Mouse (Mus musculus) erythroid progenitor cell, adult 5-6 weeks (primary cell): ENCODE data around the gene Cyp4f37. TPM values are rescaled to one million over a fixed set of nuclear protein-coding genes. Genes with fewer than 3 reads are reported as not detected.
"Not testable (repeated sequence)": the region's sequence is repeated elsewhere in the genome, so short reads cannot be mapped to it uniquely, and the experiment has no call there.

Source experiments
- ATAC-seq: replicated peaks from 2 replicates; pipeline ENCODE4 v1.8.0; 2016; ENCODE audit warnings: moderate number of reproducible peaks, mild to moderate bottlenecking, moderate TSS enrichment, inconsistent platforms; ENCODE audit not compliant: poor library complexity, low FRiP score, severe bottlenecking
- total RNA-seq, 2 experiments: library from RNA; stranded (forward) in 1 of 2; stranded (reverse) in 1 of 2; fragments of 150-400 nt in 1 of 2; fragments of 186-747, 209-891 nt in 1 of 2; gene quantifications; 2 replicates each; pipeline versions ENCODE4 v1.2.3 to v1.2.4; 2015 to 2017; ENCODE audit warnings: low replicate concordance in 2 of 2

Gene Cyp4f37
- total RNA-seq (2015; ENCODE audit: low replicate concordance) (not detected in 2 replicates), total RNA-seq (2017; ENCODE audit: low replicate concordance) (not detected in 2 replicates)

DNA sequence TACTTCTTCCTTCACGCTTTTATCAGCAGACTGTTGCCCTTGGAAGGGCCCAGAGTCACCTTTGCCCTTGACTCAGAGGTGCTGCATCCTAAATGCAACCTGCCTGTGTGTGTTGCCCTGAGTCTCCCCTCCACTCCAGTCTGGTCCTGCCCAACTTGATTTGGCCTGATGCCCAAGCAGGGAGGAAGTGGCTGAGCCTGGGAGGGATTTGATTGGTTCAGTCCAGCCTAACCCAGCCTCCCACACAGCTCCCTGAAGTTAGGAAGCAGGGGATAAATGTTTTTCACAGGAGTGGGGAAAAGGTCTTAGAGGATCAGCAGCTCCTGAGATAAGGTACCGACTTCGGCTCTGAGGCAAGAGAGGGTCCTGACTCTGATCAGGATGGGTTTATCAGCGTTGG is at the start of gene Cyp4f37:
Gene Cyp4f37 (plus strand): TSS at position 292 of the 400 bp plus-strand sequence.
- not testable (repeated sequence) for ATAC-seq

DNA sequence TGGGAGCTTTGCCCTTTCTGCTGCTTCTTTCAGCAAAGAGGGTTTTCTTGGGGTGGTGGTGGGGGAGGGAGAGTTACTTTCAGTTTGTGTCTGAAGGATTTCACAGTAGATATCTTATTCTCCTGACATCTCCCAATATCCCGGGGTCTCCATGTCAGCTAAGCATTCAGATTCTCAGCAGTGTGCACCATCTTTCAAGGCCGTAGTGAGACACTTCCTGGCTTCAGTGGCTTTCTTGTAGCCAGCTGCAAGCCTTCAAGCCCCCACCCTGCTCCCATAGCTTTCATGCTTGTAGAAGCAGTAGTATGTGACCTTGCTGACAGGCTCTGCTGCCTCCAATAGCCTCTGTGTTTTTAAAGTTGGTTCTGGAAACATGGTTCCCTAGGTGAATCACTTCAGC is 47.8 kb upstream of the Cyp4f37 start:
- not testable (repeated sequence) for ATAC-seq

DNA sequence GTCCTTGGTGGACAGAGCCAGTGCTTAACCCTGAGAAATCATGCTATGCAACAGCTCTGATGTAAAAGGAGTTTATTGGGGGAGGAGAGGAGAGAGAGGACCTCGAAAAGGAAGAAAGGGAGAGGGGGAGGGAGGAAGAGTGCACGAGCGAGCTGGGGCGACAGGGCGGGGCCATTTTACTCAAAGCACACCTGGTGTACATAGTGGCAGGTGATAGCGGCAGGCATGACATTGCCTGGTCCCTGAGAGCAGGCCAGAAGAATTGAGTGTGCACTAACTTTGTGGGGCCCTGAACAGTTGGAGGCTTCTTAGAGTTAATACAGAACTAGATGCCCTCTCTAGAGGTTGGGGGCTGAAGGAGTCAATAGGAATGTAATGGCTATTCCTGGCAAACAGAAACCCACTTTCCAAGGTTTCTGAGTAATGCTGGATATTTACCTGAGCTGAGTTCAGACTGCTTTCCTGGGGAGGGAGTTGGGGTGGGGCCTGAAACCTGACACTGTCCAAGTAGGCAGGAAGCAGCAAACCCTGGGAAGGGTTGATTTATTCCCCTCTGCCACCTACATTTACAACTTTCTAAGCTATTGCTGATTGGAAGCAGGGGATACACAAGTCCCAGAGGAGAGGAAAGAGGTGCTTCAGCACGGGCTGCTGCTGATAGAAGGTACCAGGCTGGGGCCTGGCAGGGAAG is 43.5 kb upstream of the Cyp4f37 start:
- ATAC-seq, result no peak

DNA sequence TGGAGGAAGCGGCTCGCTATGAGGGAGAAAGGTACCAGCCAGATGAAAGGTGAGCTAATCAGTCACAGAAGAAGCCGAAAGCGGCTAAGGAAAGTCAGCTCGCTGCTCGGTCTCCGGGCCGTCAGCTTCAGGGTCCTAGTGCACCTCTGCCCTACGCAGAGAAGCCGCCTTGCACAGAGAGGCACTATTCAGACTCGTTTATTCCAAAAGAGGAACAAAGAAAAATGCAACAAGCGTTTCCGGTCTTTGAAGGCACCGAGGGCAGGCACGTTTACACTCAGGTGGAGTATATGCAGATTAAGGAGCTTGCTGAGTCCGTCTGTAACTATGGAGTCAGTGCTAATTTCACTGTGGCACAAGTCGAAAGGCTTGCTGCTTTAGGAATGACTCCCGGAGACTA is 24.6 kb upstream of the Cyp4f37 start:
- ATAC-seq, result no peak

DNA sequence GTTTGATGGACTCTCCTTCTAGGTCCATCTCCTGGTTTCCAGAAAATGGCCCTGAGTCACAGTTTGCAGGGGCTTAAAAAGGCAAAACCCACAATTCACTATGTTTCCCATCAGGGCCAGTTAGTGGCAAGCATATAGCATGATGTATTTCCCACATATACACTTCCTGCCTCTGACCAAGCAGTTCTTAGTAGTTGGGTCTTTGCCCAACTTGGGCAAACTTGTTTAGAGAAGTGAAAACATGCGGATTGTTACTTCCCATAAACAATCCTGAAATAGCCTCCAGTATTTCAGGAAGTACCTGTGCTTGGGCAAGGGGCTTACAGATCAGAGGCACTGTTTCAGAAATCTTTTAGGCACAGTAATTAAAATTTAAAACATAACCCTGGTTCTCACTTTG is 13.1 kb upstream of the Cyp4f37 start:
- no peak for ATAC-seq

DNA sequence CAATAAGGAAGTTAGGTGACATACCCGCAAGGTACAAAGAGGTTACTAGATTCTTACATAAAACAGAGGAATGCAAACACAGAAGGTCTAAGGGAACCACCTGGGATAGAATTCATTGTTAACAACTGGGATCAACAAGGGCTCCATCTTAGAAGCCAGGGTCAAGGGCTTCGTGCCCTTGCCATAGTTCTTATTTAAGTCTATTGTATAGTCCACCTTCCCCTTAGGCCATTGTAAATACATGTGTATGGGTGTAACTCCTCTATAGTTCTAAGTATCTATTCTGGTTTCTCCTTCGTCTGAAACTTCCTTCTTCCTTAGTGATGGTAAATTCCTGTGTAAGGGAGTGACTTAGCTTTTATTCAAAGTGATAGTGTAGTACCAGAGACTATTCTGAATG is 10.9 kb upstream of the Cyp4f37 start:
- not testable (repeated sequence) for ATAC-seq

DNA sequence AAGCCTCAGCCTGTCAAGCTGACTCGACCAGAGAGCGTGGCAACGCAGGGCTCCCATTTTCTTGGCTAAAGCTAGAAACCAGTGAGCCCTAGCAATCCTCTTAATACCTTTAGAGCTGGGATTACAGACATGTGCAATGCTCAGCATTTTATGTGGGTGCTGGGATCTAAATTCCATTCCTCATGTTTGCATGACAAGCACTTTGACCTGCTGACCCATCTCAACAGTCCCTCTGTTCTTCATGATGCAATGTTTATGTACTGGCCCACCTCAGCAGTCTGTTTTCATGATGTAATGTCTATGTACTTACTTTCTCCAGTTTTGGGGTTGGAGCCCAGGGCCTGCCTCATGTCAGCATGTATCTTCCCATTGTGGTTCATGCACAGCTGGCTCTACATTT is 10.2 kb upstream of the Cyp4f37 start:
- no peak for ATAC-seq

DNA sequence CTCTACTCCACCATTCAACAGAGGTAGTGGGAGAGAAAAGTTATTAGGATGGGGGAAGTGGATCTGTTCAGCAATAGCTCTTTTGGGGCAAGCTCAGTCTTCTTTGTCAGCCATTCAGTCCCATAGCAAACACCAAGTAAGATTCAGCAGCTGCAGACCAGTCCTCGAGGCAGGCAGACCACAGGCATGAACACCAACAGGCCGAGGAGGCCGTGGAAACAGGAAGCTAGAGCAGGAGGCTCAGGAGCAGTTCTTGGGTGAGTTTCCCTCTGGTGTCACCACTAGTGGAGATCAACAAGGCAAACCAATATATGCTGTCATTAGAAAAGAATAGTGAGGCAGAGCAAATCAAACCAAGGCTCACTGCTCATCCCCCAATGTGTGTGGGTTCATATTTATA is 8.7 kb upstream of the Cyp4f37 start:
- ATAC-seq, result no peak

DNA sequence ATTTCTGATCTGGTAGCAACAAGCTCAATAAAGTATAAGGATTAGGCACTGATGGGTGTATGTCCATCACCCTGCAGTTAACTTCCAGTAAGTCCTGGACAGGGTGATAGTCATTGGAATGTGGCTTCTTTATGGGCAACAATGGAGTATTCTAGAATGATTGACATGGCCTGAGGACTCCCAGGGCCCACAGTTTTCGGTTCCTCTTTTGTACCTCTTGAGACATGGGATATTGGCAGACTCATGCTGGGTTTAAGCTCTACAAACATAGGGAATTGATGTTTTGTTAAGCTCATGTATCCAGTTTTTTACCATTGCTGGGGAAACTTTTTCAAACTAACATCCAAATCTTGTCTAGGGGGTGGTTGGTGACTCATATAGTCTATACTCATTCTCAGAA is 3.9 kb upstream of the Cyp4f37 start:
- ATAC-seq, result no peak

DNA sequence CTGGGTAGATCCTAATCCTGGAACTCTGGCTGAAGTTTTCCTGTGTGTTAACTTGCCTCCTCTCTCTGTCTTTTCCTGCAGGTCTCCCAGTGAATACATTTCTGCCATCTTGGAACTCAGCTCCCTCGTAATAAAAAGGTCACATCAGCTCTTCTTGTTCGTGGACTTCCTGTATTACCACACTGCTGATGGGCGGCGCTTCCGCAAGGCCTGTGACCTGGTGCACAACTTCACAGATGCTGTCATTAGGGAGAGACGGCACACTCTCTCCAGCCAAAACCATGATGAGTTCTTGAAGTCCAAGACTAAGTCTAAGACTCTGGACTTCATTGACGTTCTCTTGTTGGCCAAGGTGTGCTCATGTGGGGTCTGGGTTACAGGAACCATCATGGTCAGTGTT is 8.6 kb downstream of the Cyp4f37 start:
- not testable (repeated sequence) for ATAC-seq

DNA sequence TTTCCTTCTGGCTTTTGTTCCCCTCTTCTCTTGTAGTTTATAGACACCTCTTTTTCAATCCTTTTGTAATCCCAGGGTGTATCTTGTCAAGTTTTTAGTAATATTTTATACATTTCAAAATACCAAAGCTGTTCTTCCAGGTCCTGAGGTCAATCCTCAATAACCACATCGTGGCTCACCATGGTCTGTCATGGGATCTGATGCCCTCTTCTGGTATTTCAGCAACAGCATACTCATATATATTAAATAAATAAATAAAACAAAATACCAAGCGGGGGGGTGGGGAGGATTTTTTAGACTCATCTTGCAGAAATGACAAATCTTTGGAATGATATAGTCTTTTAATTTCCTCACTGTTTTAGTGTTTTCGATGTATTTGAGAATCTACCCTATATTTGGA is 10.8 kb downstream of the Cyp4f37 start:
- no peak for ATAC-seq

DNA sequence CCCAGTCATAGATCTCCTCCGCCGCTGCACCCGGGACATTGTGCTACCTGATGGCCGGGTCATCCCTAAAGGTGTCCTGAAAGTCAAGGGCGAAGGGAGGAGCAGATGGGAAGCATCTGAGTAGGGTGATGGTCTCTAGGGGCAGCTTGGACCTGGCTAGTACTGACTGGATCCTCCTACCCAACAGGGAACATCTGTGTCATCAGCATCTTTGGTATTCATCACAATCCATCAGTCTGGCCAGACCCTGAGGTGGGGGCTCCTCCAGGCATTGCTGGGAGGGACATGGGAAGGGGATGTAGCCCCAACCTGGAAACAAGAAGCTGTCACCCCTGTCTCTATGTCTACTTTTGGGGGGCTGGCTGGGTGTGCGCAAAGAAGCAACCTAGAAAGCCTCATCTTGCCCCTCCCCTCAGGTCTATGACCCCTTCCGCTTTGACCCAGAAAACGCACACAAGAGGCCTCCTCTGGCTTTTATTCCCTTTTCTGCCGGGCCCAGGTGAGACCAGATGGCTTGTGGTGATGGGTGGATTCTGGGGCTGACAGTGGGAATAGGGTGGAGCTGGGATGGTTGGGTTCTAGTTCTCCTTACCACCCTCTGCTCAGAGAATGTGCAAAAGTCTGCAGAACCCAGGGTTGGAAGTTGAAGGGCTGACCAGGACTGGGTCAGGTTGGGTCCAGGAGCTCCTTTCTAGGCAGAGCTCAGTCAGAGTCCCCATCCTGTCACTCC is 13.3 kb downstream of the Cyp4f37 start:
- 0 out of 2 replicates have a peak, but pooled peaks have one; percentile 46 for ATAC-seq

DNA sequence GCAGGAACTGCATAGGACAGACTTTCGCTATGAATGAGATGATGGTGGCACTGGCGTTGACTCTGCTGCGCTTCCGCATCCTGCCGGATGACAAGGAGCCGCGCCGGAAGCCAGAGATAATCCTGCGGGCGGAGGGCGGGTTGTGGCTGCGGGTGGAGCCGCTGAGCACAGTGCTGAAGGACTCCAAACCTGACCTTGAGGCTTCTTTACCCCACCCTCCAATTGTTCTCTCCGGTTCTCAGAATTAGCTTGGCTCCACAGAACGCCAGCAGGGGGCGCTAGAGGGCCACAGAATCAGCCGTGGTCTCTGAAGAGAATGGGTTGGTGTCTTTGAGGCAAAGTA is 13.8 kb downstream of the Cyp4f37 start:
- 0 out of 2 replicates have a peak, but pooled peaks have one; percentile 42 for ATAC-seq

DNA sequence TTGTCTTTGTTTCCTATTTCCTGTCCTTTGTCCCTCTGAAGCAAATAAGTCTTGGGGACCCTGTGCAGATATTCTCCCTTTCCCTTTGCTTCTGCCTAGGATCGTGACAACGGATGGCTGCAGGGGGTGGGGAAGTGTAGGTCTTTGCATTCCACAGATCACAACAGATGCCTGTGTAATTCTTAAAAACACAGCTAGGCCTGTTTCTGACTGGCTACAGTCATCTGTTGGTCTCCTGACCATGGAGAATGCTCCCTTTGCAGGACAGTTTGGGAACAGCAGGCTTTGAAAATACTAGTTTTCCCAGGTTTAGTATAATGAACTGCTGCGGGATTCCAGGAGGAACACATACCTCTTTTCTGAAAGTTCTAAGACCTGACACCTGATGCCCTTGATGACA is 15.2 kb downstream of the Cyp4f37 start:
- ATAC-seq, result no peak

DNA sequence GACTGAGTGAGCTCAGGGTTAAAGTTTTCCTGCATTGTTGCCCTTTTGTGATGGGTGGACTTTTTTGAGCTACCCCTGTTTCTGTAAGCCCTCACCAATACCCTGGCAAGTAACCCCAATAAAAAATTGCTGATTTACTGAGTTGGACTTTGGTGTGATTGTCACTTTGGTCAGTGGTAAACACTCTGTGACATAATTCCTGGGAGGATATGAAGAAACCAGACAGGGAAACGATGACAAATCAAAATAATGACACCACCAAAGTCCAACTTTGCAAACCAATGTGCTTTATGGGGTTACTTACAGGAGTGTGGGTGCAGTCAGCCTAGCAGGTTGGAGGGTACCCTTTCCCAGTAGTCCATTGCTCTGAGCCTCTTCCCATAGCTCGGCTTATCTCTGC is 16.0 kb downstream of the Cyp4f37 start:
- ATAC-seq, result no peak

DNA sequence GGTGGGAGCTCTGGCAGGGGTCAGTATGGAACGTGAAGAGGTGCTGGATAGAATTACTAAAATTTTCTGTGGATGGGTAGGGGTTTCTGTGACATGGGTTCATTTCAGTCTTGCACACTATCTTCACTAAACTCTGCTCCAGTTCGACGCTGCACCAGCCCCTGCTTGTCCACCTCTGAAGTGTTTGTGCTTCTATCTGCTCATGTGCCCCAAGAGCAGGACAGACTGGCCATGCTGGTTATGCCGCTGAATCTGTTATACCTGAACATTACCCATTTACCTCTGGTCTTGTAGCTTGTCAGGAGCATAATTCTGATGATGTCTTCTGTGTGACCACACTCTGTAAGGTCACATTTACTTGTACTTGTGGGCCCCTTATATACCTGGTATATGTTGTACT is 25.5 kb downstream of the Cyp4f37 start:
- no peak for ATAC-seq

DNA sequence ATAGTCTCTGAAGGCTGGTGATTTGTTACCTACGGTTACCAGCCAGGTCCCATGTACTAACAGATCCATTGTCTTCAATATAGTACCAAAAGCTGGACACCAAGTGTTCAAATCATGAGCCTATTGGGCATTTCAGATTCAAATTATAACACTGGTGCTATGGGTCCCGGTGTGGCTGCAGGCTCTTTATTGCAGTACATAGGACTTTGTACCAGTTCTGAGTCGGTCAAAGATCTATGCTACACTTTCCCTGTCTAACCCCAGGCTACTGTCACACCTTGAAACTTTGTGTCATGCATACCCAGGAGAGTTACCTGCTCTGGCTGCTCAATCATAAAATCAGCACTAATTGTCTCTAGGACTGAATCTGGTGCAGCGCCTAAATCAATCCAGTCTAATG is 32.8 kb downstream of the Cyp4f37 start:
- no peak for ATAC-seq

DNA sequence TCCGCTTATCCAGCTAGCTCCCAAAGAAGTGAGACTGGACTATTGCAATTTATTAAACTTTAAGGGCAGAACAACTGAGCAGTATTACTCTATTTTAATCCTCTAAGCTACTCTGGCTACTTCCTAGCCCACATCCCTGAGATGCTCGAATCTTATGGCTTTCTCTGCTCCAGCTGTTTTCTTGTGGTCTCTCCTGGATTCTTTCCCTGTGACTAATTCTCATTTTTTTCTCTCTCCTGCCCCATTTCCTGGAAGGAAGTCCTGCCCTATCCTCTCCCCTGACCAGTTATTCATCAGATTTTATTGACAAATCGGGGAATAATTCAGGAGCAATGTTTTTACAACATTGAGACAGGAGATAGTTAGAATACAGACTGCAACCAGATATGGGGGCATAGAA is 35.9 kb downstream of the Cyp4f37 start:
- no peak for ATAC-seq

DNA sequence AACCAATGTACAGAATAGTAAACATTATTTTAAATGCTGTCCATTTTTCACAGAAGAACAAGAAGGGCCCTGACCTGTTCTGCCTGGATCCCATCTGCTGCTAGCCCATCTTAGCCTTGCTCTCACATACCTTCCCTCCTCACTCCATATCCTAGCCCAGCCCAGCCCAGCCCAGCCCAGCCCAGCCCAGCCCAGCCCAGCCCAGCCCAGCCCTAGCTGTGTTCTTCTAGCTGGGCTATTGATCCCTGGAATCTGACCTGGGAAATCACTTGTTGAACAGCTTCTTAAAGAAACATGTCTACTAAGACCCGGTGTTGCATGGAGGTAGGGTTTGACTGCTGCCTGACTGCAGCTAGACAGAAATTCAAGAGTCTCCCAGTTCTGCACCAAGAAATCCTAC is 37.1 kb downstream of the Cyp4f37 start:
- ATAC-seq, result no peak

DNA sequence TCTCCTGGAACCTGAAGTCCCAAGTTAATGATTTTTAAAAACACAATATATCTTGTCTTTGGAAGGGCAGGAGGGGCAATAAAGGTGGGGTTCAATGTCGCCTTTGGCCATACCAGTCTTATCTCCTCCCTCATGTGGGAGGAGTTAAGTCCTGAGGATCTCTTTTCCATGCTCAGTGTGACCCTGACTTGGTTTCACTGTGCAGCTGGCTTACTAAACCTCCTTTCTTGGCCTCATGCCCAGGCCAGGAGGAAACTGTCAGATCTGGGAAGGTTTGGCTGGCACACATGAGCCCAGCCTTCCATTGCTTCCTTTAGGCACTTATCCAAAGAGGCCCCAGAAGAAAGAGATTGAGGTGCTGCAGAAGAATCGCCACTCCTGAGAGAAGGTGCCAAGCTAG is 37.6 kb downstream of the Cyp4f37 start, which contains the start of gene Cyp4f40:
Gene Cyp4f40 (plus strand): TSS at position 189 of the 400 bp plus-strand sequence.
- no peak for ATAC-seq

DNA sequence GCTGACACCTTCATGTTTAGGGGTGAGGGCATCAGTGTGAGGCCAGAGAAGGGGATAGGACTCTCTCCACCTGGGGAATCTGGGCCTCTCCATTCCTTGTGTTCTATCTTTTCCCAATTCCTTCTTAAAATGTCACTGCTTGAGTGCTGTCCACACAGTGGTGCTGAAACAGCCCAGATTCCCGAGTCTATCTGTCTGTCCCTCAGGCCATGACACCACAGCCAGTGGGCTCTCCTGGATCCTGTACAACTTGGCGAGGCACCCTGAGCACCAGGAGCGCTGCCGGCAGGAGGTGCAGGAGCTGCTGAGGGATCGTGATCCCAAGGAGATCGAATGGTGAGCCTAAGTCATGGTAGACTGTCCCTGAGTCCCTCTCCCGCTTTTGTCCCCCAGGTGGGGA is 52.9 kb downstream of the Cyp4f37 start:
- ATAC-seq, result no peak
